Mouse (Mus musculus): ENCODE data around the gene 1700028J19Rik.
"Not testable (repeated sequence)": the region's sequence is repeated elsewhere in the genome, so short reads cannot be mapped to it uniquely, and the experiment has no call there.

1700028J19Rik gene

DNA sequence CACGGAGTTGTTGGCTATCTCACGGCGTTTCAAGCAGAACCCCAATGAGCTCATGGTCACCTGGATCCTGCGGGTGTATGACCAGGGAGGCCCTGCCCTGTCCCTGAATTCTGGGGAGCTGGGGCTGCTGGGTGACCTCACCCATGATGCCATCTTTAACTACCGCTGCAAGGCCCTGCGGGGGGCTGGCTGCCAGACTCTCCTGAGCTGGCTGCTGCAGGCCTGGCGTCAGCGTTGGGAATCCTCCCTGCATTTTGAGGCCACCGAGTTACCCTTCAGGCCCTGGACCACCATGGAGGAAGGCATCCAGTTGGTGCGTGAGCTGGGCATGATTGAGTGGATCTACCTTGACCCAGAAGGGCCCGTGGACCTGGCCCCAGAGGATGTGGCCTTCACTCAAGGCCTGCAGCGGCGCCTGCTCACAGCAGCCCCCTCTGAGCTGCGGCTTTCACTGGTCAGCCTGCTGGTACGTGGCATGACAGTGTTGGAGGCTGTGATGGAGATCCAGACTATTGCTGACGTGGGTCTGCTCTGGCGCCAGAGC, 4.3 kb upstream of the 1700028J19Rik start:
- DNase-seq (ENCODE audit: low spot score) = not testable (repeated sequence)

DNA sequence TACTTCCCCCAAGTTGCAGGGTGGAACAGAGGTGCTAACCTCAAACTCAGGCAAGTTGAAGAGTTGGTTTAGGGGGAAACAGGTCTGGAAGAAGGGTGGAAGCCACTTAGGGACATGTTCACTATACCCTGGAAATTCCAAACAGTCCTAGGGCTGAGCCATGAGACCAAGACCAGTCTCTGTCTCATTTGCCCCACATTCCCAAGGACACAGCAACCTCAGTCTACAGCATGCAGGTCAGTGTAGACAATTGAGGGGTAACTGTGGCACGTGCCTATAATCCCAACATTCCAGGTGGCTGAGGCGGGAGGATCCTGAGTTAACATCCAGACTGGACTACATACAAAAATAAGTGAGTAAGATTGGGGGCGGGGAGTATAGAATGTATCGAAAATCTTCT, 2.8 kb upstream of the 1700028J19Rik start:
- DNase-seq (ENCODE audit: low spot score) = no peak

DNA sequence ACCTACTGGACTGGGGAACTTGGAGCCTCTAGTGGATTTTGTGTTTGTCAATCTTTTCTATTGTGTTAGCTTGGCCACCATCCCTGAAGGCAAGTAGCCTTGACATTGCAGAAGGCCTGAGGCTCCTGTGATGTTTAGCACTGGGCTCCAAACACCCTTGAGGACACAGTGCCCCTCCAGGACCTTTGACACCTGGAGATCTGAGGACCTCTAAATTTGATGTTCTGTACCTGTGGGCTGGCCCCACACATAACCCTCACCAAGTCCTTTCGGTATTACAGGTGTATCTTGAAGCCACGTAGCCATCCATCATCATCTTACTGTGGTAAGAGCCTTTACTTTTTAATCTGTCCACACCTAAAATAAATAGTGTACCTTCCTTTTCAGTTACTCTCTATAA, 1.5 kb upstream of the 1700028J19Rik start:
- DNase-seq (ENCODE audit: low spot score) = no peak

DNA sequence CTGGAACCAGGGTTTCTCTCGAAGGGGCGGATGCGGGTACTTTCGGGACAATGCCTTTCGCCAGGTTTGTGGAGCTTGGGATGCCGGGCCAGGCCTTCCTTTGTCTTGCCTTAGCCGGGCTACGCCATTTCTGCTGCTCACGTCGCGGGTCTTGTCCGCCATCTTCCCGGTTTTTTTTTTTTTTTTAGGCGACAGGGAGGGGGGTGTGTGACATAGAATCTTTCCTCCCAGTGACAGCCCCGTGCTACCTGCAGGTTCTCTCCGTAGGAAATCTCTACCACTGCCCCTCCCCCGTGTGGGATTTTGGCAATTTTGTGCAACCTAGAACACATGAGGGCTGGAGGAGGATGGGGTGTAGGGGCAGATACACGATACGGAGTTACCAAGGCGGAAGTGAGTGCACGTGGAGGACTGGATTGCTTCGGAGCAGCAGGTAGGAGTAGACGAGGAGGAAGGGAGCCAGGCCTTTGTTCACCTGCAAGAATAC, 532 bp upstream of the 1700028J19Rik start:
- DNase-seq (ENCODE audit: low spot score) = no peak

DNA sequence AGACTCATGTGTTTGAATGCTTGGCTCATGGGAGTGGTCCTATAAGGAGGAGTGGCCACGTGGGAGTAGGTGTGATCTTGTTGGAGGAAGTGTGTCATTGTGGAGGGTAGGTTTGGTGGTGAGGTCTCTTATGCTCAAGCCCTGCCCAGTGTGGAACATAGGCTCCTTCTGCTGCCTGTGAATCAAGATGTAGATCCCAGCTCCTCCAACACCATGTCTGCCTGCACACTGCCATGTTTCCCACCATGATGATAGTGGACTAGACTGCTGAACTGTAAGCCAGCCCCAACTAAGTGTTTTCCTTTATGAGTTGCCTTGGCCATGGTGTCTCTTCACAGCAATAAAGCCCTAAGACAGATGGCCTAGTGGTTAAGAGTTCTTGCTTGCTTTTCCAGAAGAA, 2.4 kb downstream of the 1700028J19Rik start:
- DNase-seq (ENCODE audit: low spot score) = no peak

DNA sequence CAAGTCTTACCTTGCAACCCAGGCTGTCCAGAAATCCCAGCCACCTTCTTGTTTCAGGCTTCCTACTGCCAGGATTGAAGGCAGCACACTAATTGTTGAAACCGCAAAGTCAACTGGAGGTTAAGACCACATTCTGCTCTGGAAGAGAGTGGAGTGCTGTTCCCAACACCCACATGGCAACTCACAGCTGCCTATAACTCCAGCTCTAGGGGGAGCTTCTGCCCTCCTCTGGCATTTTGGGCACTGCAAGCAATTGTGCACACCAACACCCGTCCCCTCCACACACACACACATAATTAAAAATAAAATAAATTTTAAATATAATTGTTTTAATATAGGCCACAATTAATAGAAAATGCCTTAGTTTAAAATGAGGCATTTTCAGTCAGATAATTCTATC, 5.3 kb downstream of the 1700028J19Rik start:
- no peak for DNase-seq (ENCODE audit: low spot score)

DNA sequence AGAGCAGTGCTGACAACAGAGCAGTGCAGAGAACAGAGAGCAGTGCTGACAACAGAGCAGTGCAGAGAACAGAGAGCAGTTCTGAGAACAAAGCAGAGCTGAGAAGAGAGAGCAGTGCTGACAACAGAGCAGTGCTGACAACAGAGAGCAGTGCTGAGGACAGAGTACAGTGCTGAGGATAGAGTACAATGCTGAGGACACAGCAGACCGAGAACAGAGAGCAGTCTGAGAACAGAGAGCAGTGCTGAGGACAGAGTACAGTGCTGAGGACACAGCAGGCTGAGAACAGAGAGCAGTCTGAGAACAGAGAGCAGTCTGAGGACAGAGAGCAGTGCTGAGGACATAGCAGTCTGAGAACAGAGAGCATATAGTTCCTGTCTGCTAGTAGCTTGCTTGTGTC, 5.8 kb downstream of the 1700028J19Rik start:
- DNase-seq (ENCODE audit: low spot score) = no peak

DNA sequence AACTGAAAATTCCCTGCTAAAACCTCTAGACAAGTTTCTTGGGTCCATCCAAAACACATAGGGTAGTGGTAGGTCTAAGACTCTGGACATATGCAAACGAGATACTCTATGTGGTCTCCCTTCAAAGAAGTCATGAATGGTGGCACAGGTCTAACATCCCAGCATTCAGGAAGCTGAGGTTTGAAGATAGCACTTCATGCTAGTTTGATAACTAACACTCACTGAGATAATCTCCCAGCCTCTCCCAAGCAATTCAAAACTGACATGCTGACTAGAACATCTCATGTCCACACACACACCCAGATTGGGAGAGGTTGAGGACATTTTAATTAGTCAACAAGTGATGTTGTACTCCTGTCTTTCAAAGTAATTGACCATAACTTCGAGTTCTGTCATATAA, 6.6 kb downstream of the 1700028J19Rik start:
- DNase-seq (ENCODE audit: low spot score) = no peak

DNA sequence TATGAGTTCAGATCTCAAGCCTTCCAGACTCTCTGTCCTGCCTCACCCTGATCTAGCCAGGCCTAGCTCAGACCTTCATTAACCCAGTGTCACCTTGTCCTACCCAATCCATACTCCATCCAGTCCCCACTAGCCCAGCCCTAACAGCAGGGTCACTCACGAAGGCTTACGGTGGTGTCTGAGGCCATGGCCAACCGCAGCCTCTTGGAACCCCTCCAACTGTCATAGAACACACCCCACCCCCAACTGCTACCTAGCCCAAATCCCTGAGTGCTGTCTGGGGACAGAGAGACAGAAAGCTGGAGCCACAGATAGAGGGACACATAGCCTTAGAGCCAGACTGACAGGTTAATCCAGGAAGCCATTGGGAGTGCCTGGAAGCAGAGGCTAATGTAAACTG, 10.6 kb downstream of the 1700028J19Rik start, which contains the start of gene Gm36864:
TSS of gene Gm36864 (plus strand) at position 269 of the 400 bp plus-strand sequence.
- DNase-seq (ENCODE audit: low spot score) = no peak

DNA sequence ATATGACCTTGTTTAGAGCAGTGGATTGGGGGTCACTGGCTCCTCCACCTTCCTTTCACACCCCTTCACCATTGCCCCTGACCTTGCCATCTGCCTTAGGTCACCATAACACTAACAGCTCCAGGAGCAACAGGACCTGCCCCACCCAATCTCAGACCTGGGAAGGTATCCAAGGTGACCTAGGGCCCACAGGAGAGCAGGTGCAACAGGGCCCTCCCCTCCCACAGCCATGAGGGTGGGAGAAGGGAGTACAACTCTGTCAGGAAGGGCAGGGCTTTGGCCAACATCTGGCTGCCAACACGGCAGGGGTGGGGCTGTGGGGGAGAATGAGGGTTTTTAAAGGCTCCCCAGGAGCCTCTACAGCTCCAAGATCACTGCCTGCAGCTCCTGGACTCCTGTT, 21.4 kb downstream of the 1700028J19Rik start, which contains the start of gene Klk1:
TSS of gene Klk1 (plus strand) at position 285 of the 400 bp plus-strand sequence.
- DNase-seq (ENCODE audit: low spot score) = no peak

DNA sequence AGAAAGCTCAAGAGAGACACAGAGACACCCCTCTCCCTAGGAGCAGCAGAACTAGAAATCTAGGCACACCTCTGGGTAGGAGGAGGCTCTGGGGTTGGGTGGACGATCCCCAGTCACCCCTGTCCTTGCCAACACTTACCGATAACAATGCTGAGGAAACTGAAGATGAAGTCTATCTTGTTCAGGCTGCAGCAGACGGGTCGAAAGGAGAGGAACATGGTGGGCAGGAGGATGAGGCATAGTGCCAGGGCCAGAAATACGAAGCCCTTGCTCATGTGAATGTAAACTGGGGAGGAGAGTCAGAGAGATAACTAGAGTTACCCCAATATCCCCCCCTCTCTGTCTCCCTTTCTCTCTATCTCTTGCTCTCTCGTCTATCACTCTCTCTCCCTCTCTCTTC, 24.2 kb downstream of the 1700028J19Rik start:
- DNase-seq (ENCODE audit: low spot score) = not testable (repeated sequence)

DNA sequence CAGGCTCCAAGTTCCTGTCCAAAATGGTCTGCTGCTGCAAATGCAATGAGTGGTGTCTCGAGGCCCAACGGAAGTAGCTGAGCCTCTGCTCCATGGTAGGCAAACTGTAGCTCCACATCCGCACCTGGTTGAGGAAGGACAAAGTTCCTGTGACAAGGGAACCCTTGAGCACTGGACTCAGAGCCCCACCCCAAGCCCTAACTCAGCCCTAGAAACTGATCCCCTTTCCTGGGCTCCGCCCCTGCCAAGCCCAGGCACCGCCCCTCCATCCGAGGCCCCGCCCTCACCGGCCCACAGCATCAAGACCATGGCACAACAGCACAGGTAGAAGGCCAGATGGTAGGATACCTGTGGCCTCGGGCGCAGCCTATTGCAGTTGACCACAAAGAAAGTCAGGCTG, 24.9 kb downstream of the 1700028J19Rik start:
- not testable (repeated sequence) for DNase-seq (ENCODE audit: low spot score)

DNA sequence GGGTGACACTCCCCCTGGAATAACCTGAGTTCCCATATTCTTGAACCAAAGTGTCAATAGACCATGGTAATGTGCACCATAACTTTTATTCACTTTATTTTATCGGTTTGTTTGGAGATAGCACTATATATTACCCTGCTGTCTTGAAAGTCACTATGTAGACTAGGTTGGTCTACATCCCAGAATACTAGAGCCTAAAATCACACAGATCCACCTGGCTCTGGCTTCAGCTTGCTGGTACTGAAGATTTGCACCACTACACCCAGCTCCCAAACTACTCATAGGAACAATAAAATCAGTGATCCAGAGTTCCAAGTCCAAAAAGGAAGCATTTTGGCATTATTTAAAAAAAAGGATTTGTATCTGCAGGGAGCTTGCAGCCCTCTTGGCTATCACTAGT, 30.9 kb downstream of the 1700028J19Rik start, which contains the start of gene Klk1b5:
TSS of gene Klk1b5 (plus strand) at position 301 of the 400 bp plus-strand sequence.
- no peak for DNase-seq (ENCODE audit: low spot score)

DNA sequence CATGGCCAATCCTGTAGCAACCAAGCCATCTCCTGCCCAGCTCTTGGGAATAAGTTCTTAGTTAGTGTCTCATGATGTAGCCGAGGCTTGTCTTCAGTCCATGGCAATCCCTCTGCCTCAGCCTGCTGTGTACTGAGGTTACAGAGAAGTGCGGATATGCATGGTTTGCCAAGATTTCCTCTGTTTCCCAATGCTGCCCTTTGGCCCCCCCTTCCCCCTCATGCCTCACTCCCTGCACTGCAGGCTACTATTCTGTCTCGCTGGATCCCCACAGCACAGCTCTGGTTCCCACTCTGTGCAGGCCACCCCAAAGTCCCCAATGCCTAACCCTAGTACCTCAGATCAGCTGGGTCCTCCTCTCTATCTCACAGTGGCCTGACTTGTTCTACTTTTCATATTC, 38.2 kb downstream of the 1700028J19Rik start:
- no peak for DNase-seq (ENCODE audit: low spot score)

DNA sequence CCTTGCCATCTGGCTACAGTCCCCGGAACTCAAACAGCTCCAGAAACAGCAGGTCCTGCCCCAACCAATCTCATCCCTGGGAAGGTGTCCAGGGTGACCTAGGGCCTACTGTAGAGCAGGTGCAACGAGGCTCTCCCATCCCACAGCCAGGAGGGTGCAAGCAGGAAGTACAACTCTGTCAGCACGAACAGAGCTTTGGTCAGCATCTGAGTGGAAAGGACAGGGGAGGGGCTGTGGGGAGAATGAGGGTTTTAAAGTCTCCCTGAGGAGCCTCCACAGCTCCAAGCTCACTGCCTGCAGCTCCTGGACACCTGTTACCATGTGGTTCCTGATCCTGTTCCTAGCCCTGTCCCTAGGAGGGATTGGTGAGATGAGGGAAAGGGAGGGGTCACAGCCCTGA, 39.4 kb downstream of the 1700028J19Rik start, which contains the start of gene Klk1b4:
TSS of gene Klk1b4 (plus strand) at position 301 of the 400 bp plus-strand sequence.
- DNase-seq (ENCODE audit: low spot score) = not testable (repeated sequence)

DNA sequence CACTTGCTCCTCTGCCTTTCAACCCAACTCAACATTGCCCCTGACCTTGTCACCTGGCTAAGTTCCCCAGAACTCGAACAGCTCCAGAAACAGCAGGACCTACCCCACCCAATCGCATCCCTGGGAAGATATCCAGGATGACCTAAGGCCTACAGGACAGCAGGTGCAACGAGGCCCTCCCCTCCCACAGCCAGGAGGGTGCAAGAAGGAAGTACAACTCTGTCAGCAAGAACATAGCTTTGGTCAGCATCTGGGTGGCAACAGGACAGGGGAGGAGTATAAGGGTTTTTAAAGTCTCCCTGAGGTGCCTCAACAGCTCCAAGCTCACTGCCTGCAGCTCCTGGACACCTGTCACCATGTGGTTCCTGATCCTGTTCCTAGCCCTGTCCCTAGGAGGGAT, 48.6 kb downstream of the 1700028J19Rik start, which contains the start of gene Klk1b3:
TSS of gene Klk1b3 (plus strand) at position 301 of the 400 bp plus-strand sequence.
- no peak for DNase-seq (ENCODE audit: low spot score)

DNA sequence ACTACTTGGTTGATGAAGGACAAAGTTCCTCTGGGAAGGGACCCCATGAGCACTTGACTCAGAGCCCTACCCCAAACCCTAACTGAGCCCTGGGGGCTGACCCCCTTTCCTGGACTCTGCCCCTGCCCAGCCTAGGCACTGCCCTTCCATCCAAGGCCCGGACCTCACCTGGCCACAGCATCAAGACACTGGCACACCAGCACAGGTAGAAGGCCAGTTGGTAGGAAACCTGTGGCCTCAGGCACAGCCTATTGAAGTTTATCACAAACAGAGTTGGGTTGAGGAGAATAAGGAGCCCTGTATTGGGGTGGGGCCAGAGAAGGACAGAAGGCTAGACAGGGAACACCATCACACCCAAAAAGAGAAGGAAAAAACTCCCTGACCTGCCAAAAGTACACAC, 53.0 kb downstream of the 1700028J19Rik start:
- DNase-seq (ENCODE audit: low spot score) = not testable (repeated sequence)

DNA sequence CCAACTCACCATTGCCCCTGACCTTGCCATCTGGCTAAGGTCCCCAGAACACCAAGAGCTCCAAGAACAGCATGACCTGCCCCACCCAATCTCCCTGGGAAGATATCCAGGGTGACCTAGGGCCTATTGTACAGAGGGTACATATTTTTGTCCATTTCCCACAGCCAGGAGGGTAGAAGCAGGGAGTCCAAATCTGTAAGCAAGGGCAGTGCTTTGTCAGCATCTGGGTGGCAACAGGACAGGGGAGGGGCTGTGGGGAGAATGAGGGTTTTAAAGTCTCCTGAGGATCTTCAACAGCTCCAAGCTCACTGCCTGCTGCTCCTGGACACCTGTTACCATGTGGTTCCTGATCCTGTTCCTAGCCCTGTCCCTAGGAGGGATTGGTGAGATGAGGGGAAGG, 58.6 kb downstream of the 1700028J19Rik start, which contains the start of gene Klk1b24:
TSS of gene Klk1b24 (plus strand) at position 301 of the 400 bp plus-strand sequence.
- not testable (repeated sequence) for DNase-seq (ENCODE audit: low spot score)

DNA sequence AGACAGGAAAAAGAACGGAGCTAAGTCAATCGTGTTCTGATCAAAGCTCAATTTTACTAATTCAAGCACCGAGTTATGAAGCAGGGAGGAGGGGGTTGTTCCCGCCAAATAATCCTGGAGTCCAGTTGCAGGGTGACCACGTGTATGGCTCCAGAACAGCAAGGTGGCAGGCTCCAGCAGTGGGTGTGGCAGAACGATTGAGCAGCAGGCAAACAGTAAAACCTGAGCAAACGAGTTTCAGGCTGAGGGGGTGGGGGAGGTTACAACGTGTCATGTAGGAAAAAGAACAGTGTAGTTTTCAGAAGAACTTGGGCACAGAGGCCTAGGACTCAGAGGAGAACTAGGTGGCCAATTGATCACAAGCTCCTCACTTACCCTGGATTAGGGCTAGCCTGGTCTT, 60.0 kb downstream of the 1700028J19Rik start:
- DNase-seq (ENCODE audit: low spot score) = not testable (repeated sequence)
